In the genomic region with DNA sequence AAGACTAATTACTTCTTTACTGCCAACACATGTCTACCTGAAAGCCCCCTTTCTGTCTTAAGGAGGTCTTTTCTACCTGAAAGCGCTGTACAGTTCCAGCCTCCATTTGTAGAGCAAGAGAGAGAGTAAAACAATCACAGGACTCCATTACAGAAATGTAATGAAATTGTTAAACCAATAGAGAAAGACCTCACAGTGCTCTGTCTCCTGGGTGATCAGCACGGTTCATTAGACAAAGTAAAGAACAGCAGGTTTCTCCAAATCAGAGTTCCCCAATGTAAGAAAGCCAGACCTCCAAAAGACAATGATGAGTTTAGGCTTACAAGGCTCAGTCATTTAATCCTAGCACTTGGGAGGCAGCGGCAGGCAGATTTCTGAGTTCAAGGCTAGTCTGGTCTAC, we compare ENCODE assay signal across 16 mouse cellular contexts.
"Had no signal": no experiment of that assay in that cellular context is flagged by ENCODE, and none has a peak within 500 bp of the region (broad histone marks: within the 10 kb centered on the region; RNA-seq: fewer than 3 reads in every experiment).

No protein-coding gene starts in this region.

- H3K4me2 ChIP-seq: kidney, embryonic 15.5 days; liver, embryonic 13.5 days; stomach, embryonic 15.5 days had no signal

- H3K9ac ChIP-seq: kidney, embryonic 15.5 days; liver, embryonic 13.5 days; stomach, embryonic 15.5 days had no signal

- H3K27ac ChIP-seq: kidney, embryonic 15.5 days; left cerebral cortex, adult 2 months; liver, embryonic 13.5 days; midbrain, embryonic 10.5 days; stomach, embryonic 15.5 days had no signal

- H3K4me1 ChIP-seq: liver, embryonic 13.5 days; megakaryocyte, embryonic 14.5 days; midbrain, embryonic 10.5 days; stomach, embryonic 15.5 days had no signal

- H3K36me3 ChIP-seq: kidney, embryonic 15.5 days; liver, embryonic 13.5 days; midbrain, embryonic 10.5 days; stomach, embryonic 15.5 days had no signal

- H3K9me3 ChIP-seq: kidney, embryonic 15.5 days; liver, embryonic 13.5 days; megakaryocyte, embryonic 14.5 days; midbrain, embryonic 10.5 days; stomach, embryonic 15.5 days had no signal

- H3K4me3 ChIP-seq: kidney, embryonic 15.5 days; left cerebral cortex, adult 2 months; liver, embryonic 13.5 days; megakaryocyte, embryonic 14.5 days; midbrain, embryonic 10.5 days; stomach, embryonic 15.5 days had no signal

- H3K27me3 ChIP-seq: kidney, embryonic 15.5 days; liver, embryonic 13.5 days; megakaryocyte, embryonic 14.5 days; stomach, embryonic 15.5 days had no signal

- DNase-seq: kidney, adult 8-10 months; kidney, postnatal 10 days; kidney, postnatal 36 days; layer of hippocampus, postnatal 36 days; liver, embryonic 13.5 days; lung, adult 2 months; lung, postnatal 36 days; right cerebral cortex, postnatal 25 days; spleen, adult 18-20 months; thymus, postnatal 36 days had no signal

- ATAC-seq: midbrain, embryonic 16.5 days had no signal
